Mouse (Mus musculus) megakaryocyte-erythroid progenitor cell, adult 5-6 weeks (primary cell): ENCODE results near the gene Syncrip. TPM values are rescaled to one million over a fixed set of nuclear protein-coding genes. Genes with fewer than 3 reads are reported as not detected.

ENCODE experiments used
- total RNA-seq, 2 experiments: library from RNA; stranded (forward) in 1 of 2; stranded (reverse) in 1 of 2; fragments of 200-1000, 215-1000 nt in 1 of 2; fragments of >200 nt in 1 of 2; fragmentation: Nextera tagmentation in 1 of 2; gene quantifications; 2 replicates each; pipeline ENCODE4 v1.2.3; 2014 to 2017

Gene Syncrip
- total RNA-seq, 2 experiments from 2014 or later, result 242 to 418 TPM

Other genes starting within 250 kb of the Syncrip start
- 0.83 and 1.5 TPM in 2 replicates for gene Nt5e, start 155.4 kb downstream of the Syncrip start, total RNA-seq (2014; fragmentation: Nextera tagmentation)
- gene Nt5e, start 155.4 kb downstream of the Syncrip start, total RNA-seq (2017), result 0.47 TPM in 1 of 2 replicates, not detected in the other
- 25.1 and 30.0 TPM in 2 replicates for gene Snx14, start 43.6 kb downstream of the Syncrip start, total RNA-seq (2014; fragmentation: Nextera tagmentation)
- 17.9 and 30.3 TPM in 2 replicates for gene Snx14, start 43.6 kb downstream of the Syncrip start, total RNA-seq (2017)
- gene Gm20537, start 26.0 kb downstream of the Syncrip start, total RNA-seq (2014; fragmentation: Nextera tagmentation), result not detected in 2 replicates
- gene Gm20537, start 26.0 kb downstream of the Syncrip start, total RNA-seq (2017), result not detected in 2 replicates
- 8.7 and 11.2 TPM in 2 replicates for gene Zfp949, start 65.4 kb upstream of the Syncrip start, total RNA-seq (2014; fragmentation: Nextera tagmentation)
- gene Zfp949, start 65.4 kb upstream of the Syncrip start, total RNA-seq (2017), result 9.9 and 11.4 TPM in 2 replicates
- gene Trim43a, start 98.3 kb upstream of the Syncrip start, total RNA-seq (2014; fragmentation: Nextera tagmentation), result not detected in 2 replicates
- not detected in 2 replicates for gene Trim43a, start 98.3 kb upstream of the Syncrip start, total RNA-seq (2017)
- 22.3 and 37.9 TPM in 2 replicates for gene Mthfsl, start 237.7 kb upstream of the Syncrip start, total RNA-seq (2014; fragmentation: Nextera tagmentation)
- gene Mthfsl, start 237.7 kb upstream of the Syncrip start, total RNA-seq (2017), result 17.6 and 18.3 TPM in 2 replicates
- gene Bcl2a1d, start 249.3 kb upstream of the Syncrip start, total RNA-seq (2014; fragmentation: Nextera tagmentation), result not detected in 2 replicates
- gene Bcl2a1d, start 249.3 kb upstream of the Syncrip start, total RNA-seq (2017), result 4.7 TPM in 1 of 2 replicates, not detected in the other